Mouse (Mus musculus) naive thymus-derived CD4-positive, alpha-beta T cell, adult 2 months (primary cell): Measurements from ENCODE around the gene Sytl3.

ENCODE experiments used
- DNase-seq: peaks from one replicate; pipeline ENCODE4 v3.0.0-alpha.2; 2011; ENCODE audit warnings: low read depth

Gene Sytl3

GRCm38 (mm10) chr17:6777629-6778331, 118.9 kb downstream of the Sytl3 start:
- peak; percentile 89 for DNase-seq

- DNase-seq, result no peak
Measured at GRCm38 (mm10) chr17:6778332-6778683, 119.4 kb downstream of the Sytl3 start.

GRCm38 (mm10) chr17:6778771-6779509, 120.0 kb downstream of the Sytl3 start:
- DNase-seq, result peak; percentile 59

- DNase-seq, result no peak
Measured at GRCm38 (mm10) chr17:6779632-6780031, 120.7 kb downstream of the Sytl3 start.

- DNase-seq, result peak; percentile 63
Measured at GRCm38 (mm10) chr17:6780521-6781115, 121.7 kb downstream of the Sytl3 start.

GRCm38 (mm10) chr17:6781273-6781672, 122.4 kb downstream of the Sytl3 start:
- DNase-seq, result no peak

- no peak for DNase-seq
Measured at GRCm38 (mm10) chr17:6782033-6782526, 123.2 kb downstream of the Sytl3 start.

- DNase-seq, result peak; percentile 94
Measured at GRCm38 (mm10) chr17:6782611-6783005, 123.7 kb downstream of the Sytl3 start, which contains the start of gene Ezr. TSS of gene Ezr (minus strand) at chr17:6782784.

- DNase-seq, result no peak
Measured at GRCm38 (mm10) chr17:6783006-6783661, 124.2 kb downstream of the Sytl3 start.

- peak; percentile 10 for DNase-seq
Measured at GRCm38 (mm10) chr17:6783756-6784357, 125.0 kb downstream of the Sytl3 start.

GRCm38 (mm10) chr17:6787241-6787640, 128.3 kb downstream of the Sytl3 start:
- DNase-seq, result no peak
